Mouse (Mus musculus): ENCODE data around the gene Vmn1r91.
"Not testable (repeated sequence)": the region's sequence is repeated elsewhere in the genome, so short reads cannot be mapped to it uniquely, and the experiment has no call there.

Gene Vmn1r91

DNA sequence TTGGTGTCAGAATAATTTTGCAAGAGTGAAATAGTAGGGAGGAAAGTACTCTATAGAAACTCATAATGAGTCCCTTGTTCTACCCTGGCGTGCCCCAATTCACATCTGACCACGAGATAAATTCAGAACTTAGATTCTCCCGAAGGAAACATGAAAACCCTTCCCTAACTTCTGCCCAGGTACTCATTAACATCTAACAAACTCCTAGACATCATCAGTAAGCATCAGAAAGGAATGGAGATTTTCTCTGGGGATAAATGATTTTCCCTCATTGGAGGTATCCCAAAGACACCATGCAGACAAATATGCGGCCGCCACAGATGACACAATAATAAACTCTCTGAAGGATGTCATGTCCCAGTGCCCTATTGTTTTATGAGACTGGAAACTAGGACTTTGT is at the start of gene Vmn1r91:
Gene Vmn1r91, plus strand, starts transcription at position 301 of the 400 bp plus-strand sequence.
- DNase-seq = not testable (repeated sequence)

- peak; percentile 1 for DNase-seq
Observed at GRCm38 (mm10) chr7:20064100-20064499, 35.4 kb upstream of the Vmn1r91 start.

DNA sequence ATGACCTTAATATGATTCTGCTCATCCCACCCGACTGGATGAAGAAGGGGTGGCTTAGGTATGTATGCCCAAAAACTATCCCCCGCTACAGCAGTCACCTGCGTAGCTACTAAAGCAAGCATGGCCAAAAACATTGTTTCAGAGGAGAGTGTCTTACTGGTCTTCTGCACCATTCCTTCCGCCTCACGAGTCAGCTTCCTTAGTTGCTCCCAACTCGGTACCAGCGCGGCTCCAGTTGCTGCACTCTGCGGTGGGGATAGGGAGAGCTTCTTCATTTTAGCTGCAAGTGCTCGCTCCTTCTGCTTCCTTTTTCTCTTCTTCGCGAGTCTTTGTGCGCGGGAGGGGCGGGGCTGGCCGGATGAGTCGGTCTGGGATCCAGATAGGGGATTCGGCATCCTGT is 21.4 kb upstream of the Vmn1r91 start:
- not testable (repeated sequence) for DNase-seq

GRCm38 (mm10) chr7:20122479-20122878 is 23.0 kb downstream of the Vmn1r91 start, which contains the start of gene Gm16442:
Gene Gm16442 (minus strand): TSS chr7:20122579.
- DNase-seq = not testable (repeated sequence)

DNA sequence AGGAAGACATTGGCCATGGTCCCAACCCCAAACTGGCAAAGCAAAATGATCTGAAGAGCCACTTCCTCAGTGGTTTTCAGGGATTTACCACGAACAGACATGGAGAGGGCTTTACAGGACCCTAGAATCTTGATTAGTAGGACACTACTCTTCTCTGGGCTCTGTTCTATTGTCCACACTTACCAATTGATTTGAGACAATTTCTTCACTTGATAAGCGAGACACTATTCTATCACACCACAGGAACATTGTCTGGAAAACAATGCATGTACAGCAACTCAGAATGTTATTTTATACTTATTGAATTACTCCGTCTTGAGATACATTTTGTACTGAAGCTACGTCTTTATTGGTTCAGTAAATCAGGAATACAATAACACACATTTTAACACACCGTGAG is 39.5 kb downstream of the Vmn1r91 start, which contains the start of gene Vmn1r93:
Gene Vmn1r93, minus strand, starts transcription at position 101 of the 400 bp plus-strand sequence.
- DNase-seq = not testable (repeated sequence)
